Mouse (Mus musculus): ENCODE data around the gene Nudt16. TPM values are rescaled to one million over a fixed set of nuclear protein-coding genes. Genes with fewer than 3 reads are reported as not detected.
"Not testable (repeated sequence)": the region's sequence is repeated elsewhere in the genome, so short reads cannot be mapped to it uniquely, and the experiment has no call there.

The Nudt16 gene
- 19.4 and 23.1 TPM in 2 replicates for polyA plus RNA-seq (2012; rRNA removed)

- DNase-seq (ENCODE audit: extremely low spot score in 1 of 2, low spot score in 1 of 2) = peak; percentile 86 to 91
Observed at GRCm38 (mm10) chr9:105131253-105132001, at the start of gene Nudt16. Gene Nudt16 (minus strand): TSS chr9:105131824.

- no peak for DNase-seq (ENCODE audit: extremely low spot score in 1 of 2, low spot score in 1 of 2)
Observed at GRCm38 (mm10) chr9:105144992-105145391, 13.4 kb upstream of the Nudt16 start, which contains the start of gene 1700080E11Rik. Gene 1700080E11Rik (minus strand): TSS chr9:105145092.

DNA sequence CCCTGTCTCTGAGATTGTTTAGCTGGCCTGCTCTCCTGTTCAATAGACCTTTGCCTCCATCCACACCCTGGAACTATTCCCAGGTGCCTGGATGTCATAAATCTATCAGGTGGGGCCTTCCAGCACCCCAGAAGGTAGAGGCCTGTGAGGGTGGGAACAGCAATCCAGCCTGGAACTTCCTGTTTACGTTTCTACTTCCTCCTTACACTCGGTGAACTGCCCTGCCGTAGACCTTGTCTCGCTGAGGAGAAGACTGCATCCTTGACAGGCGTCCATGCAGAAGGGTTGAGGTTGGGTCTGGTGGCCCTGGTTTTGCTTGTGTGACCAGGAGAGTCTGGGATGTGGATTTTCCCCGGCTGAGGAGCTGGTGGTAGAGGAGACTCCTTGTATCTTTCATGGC is 7.6 kb upstream of the Nudt16 start:
- DNase-seq (ENCODE audit: extremely low spot score in 1 of 2, low spot score in 1 of 2) = no peak

DNA sequence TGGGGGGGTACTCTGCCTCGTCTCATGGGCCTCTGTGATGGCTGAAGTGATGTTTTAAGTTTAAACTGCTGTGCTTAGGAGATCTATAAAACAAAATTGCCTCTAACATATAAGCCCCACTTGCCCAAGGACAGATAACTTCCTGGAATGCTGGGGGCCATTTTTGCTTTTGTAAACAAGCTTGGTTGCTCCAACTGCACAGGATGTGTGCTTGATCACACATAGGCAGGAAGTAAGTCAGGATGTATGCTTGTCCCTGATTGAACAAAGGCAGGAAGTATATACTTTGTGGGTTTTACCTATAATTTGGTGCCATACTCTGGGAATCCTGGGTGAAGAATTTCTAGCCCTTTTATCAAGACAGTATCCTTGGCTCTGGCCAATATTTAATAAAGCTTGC is 4.8 kb upstream of the Nudt16 start:
- DNase-seq (ENCODE audit: extremely low spot score in 1 of 2, low spot score in 1 of 2) = no peak

GRCm38 (mm10) chr9:105134536-105134935 is 2.9 kb upstream of the Nudt16 start:
- no peak for DNase-seq (ENCODE audit: extremely low spot score in 1 of 2, low spot score in 1 of 2)

DNA sequence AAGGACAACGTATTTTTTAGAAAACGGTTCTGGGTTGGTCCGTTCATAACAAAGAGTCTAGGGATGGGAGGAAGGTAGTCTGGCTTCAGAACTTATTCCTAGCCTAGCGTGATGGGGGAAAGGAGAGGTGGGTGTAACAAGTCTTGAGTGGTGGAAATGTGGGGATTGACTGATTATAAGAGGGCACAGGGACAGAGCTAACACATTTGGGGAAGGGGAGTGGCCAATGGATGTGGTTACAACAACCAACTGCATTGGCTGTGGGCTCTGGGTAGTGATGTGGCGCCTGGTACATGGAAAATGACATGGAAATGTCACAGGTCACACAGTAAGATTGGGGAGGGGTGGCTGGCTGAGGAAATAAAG is 361 bp upstream of the Nudt16 start:
- DNase-seq (ENCODE audit: extremely low spot score in 1 of 2, low spot score in 1 of 2) = no peak

GRCm38 (mm10) chr9:105130331-105130730 is 1.3 kb downstream of the Nudt16 start:
- DNase-seq (ENCODE audit: extremely low spot score in 1 of 2, low spot score in 1 of 2) = no peak

DNA sequence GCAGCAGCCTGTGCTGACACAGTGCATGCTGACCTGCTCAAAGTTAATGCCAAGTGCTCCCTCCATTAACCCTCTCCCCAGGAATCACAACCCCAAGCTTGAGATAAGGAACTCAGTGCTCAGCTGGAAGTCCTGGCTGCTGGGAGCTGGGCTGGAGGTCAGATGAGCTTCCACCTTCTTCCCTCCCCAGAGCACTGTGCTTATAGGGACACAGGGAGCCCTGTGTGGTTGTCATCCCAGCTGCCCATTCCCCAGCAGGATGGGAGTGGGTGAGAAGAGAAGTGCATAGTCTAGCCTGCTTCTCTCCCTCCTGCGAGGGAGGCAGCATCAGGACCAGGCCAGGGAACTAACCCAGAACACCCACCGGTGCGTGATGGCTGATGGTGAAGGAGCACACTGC is 6.4 kb downstream of the Nudt16 start:
- not testable (repeated sequence) for DNase-seq (ENCODE audit: extremely low spot score in 1 of 2, low spot score in 1 of 2)

DNA sequence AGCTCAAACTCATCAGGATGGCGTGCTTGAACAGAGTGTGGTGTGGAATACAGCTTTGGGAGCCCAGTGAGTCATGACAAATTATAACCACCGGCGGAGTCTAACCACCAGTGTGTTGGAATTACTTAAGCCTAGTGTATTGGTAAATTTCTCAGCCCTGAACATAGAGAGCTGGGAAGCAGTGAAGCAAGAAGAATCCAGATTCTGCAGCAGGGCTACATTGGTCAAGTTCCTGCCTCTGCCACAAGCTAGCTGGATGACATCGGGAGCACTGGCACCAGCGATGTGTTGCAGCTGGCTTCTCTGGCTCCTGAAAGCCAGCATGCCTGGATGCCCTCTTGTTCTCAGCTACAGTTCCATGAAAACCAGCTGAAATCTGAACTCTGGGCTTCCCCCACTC is 27.7 kb downstream of the Nudt16 start:
- no peak for DNase-seq (ENCODE audit: extremely low spot score in 1 of 2, low spot score in 1 of 2)

GRCm38 (mm10) chr9:105101911-105102310 is 29.7 kb downstream of the Nudt16 start:
- DNase-seq (ENCODE audit: extremely low spot score in 1 of 2, low spot score in 1 of 2) = peak; percentile 20 to 52

- DNase-seq (ENCODE audit: extremely low spot score in 1 of 2, low spot score in 1 of 2) = no peak
Observed at GRCm38 (mm10) chr9:105100807-105101570, 30.6 kb downstream of the Nudt16 start.

DNA sequence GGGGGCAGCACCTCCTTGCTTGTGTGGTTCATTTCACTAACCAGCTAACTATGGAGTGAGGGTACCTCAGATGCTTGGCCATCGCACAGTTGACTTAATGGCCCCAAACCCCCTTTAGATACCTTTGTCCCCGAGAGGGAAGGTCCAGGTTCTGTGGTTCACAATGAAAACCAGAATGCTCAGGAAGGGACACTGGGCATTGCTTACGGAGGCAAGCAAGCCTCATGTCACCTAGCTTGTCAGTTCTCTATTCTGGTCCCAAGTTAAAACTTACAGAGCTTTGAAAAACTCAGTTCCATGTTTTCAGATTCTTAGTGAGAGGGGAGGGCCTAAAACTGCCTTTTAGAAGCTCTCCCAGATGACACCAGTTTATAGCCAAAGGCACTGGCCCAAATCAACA is 51.4 kb downstream of the Nudt16 start:
- DNase-seq (ENCODE audit: extremely low spot score in 1 of 2, low spot score in 1 of 2) = no peak

Other genes starting within 250 kb of the Nudt16 start
- gene Mrpl3, start 78.6 kb downstream of the Nudt16 start, polyA plus RNA-seq (2012; rRNA removed) = 77.5 and 78.2 TPM in 2 replicates
- not detected in 2 replicates for gene 1700080E11Rik, start 13.3 kb upstream of the Nudt16 start, polyA plus RNA-seq (2012; rRNA removed)

All from frontal cortex, adult 2 months (tissue).